Mouse (Mus musculus) hindbrain, embryonic 10.5 days (tissue): ENCODE results near the gene Mettl25. TPM values are rescaled to one million over a fixed set of nuclear protein-coding genes. Genes with fewer than 3 reads are reported as not detected.

Experiments
- DNase-seq: peaks from one replicate; pipeline ENCODE4 v3.0.0-alpha.2; 2017; ENCODE audit warnings: low spot score
- H3K27ac ChIP-seq: fragments of 300-500 bp; sonication (generic); 2 replicates; pipeline ENCODE4 v1.5.1; 2016; ENCODE audit warnings: mild to moderate bottlenecking, moderate library complexity
- H3K27me3 ChIP-seq: fragments of 300-500 bp; sonication (generic); 2 replicates; pipeline ENCODE4 v1.6.1; 2016; ENCODE audit warnings: mild to moderate bottlenecking; ENCODE audit not compliant: poor library complexity, insufficient read depth, severe bottlenecking
- H3K36me3 ChIP-seq: fragments of 300-500 bp; sonication (generic); 2 replicates; pipeline ENCODE4 v1.6.1; 2016; ENCODE audit warnings: mild to moderate bottlenecking, moderate library complexity
- H3K4me1 ChIP-seq: fragments of 300-500 bp; sonication (generic); replicated peaks from 2 replicates; pipeline ENCODE4 v1.6.1; 2016; ENCODE audit warnings: mild to moderate bottlenecking
- H3K4me3 ChIP-seq: fragments of 300-500 bp; sonication (generic); 2 replicates; pipeline ENCODE4 v1.5.1; 2016; ENCODE audit warnings: mild to moderate bottlenecking, moderate library complexity
- H3K9me3 ChIP-seq: fragments of 300-500 bp; sonication (generic); 2 replicates; pipeline ENCODE4 v1.6.1; 2016; ENCODE audit warnings: mild to moderate bottlenecking, moderate library complexity
- WGBS: fragments of 180-500 bp; shearing (Covaris S2); methylation state at CpG from one replicate; pipeline ENCODE4 v1.1.7; 2016; 5-methylcytosine and 5-hydroxymethylcytosine counted together
- polyA plus RNA-seq: library from polyadenylated mRNA; unstranded; fragments of >200 nt; fragmentation: Nextera tagmentation; extraction: Ambion mirVana; gene quantifications from 2 replicates; pipeline ENCODE4 v1.2.1, GENCODE M21; 2016

The Mettl25 gene
- polyA plus RNA-seq, 1 experiment from 2014 or later, result 11.9 TPM

DNA sequence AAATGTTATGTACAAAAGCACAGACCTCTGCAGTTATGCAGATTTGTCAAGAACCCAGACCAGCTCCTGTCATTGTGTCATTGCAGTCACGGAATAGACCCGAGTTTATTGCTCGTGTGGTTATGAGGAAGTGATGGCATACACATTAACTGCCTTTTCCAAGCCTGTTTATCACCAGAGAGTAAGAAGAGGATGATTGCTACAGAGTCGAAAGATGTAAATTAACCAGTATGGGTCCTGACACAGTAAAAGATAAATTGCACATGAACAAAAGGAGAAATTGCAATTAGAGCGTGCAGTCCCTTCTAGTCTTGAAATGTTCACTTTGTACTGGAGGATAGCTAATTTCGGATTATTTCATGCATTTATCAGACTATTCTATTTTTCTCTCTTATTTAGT, 113.8 kb downstream of the Mettl25 start:
- Histone ChIP-seq H3K4me1 (no peaks in the 10 kb centered on the region), H3K9me3 (no peaks in the 10 kb centered on the region), H3K4me3 (no peak overlapping the region), H3K36me3 (no peaks in the 10 kb centered on the region), H3K27ac (no peak overlapping the region), H3K27me3 (no peaks in the 10 kb centered on the region)
- 85% methylated on average over 6 of the region's 6 CpGs for WGBS
- DNase-seq, result no peak

DNA sequence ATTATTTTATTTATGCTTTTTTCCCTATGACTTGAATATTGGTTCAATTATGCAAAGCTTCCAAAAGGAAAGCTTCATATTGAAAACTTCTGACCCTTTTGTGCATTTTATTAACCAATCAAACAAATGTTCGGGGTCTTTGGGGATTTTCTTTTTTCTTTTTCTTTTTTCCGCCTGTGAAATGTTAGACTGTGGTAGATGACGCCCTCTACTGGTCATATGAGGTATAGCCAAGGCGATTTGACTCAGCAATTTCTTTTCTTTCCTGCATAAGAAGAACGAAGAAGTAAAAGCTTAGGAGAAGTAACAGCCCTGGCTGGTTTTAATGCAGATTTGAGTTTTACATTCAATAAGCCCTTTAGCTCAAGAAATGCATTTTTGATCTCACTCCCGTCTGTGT, 126.3 kb downstream of the Mettl25 start:
- Histone ChIP-seq H3K27ac (no peak overlapping the region), H3K27me3 (no peaks in the 10 kb centered on the region), H3K4me1 (peaks cover 10% of the 10 kb centered on the region), H3K36me3 (no peaks in the 10 kb centered on the region), H3K4me3 (no peak overlapping the region), H3K9me3 (no peaks in the 10 kb centered on the region)
- DNase-seq, result peak; percentile 16
- 14% methylated on average over 6 of the region's 6 CpGs for WGBS

DNA sequence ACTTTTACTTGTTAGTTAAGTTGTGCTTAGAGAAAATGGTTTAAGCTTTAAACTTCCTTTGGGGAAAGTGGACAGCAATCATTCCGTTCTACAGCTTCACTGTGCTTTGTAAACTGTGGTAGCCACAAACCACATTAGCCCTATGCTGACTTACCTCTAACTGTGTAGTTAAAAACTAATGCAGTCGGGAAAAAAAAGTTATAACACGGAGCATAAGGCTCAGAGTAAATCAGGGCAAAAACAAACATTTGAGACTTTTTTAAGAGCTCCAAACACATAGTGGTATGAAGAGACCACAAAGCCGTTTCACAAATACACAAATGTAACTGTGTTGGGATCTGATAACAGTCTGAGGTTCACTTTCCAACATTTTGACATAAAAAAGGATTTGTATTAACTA, 126.8 kb downstream of the Mettl25 start:
- no peak overlapping the region for H3K27ac ChIP-seq
- H3K27me3 ChIP-seq, result no peaks in the 10 kb centered on the region
- H3K4me3 ChIP-seq, result no peak overlapping the region
- peaks cover 10% of the 10 kb centered on the region for H3K4me1 ChIP-seq
- WGBS, result 74% methylated on average over 4 of the region's 4 CpGs
- DNase-seq, result no peak
- H3K9me3 ChIP-seq, result no peaks in the 10 kb centered on the region
- no peaks in the 10 kb centered on the region for H3K36me3 ChIP-seq

DNA sequence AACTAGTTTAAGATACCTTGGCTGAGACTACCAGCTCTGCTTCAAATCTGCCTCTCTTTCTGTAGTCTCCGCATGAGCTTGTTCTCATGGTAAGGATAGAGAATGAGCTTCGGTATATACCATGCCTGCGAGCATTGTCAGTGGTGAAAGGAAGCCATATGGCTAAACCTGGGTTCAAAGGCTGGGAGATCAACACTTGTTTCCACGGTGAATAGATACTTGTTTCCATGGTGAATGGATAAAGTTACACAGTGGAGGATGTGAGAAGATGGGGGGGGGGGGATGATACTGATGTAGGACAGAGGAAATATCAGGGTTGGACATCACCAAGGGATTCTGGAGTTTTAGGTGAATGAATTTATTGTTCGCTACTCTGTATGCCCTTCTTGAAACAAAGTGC, 128.0 kb downstream of the Mettl25 start:
- H3K36me3 ChIP-seq, result no peaks in the 10 kb centered on the region
- no peak overlapping the region for H3K4me3 ChIP-seq
- H3K27me3 ChIP-seq, result no peaks in the 10 kb centered on the region
- DNase-seq, result peak; percentile 10
- H3K27ac ChIP-seq, result no peak overlapping the region
- 42% methylated on average over 5 of the region's 5 CpGs for WGBS
- H3K9me3 ChIP-seq, result no peaks in the 10 kb centered on the region
- H3K4me1 ChIP-seq, result peaks cover 10% of the 10 kb centered on the region

Other genes with a start within 250 kb of the Mettl25 start
- 49.2 and 59.5 TPM in 2 replicates for gene Ccdc59, start 313 bp downstream of the Mettl25 start, polyA plus RNA-seq